Mouse (Mus musculus): Measurements from ENCODE around the gene Smarca2.

- TF ChIP-seq CTCF (IDR thresholded peaks at IDR 0.05; ENCODE audit: control insufficient read depth, insufficient read depth, insufficient read length): no peak
- no peak for TF ChIP-seq MAX (IDR thresholded peaks at IDR 0.05)
These were observed 148.5 kb downstream of the Smarca2 start for GRCm38 (mm10) chr19:26753266-26753872.
